Mouse (Mus musculus) embryonic fibroblast, embryonic 13.5 days (primary cell): Measurements from ENCODE around the gene Nob1. TPM values are rescaled to one million over a fixed set of nuclear protein-coding genes. Genes with fewer than 3 reads are reported as not detected.

Experiments used
- H3K27ac ChIP-seq: 2 replicates; pipeline ENCODE4 v1.5.1; 2012; ENCODE audit warnings: low read length, control low read depth, inconsistent platforms; ENCODE audit not compliant: insufficient read depth
- H3K4me1 ChIP-seq: 2 replicates; pipeline ENCODE4 v1.6.1; 2011; ENCODE audit warnings: low read length; ENCODE audit not compliant: control insufficient read depth, insufficient read depth
- H3K4me3 ChIP-seq: 2 replicates; pipeline ENCODE4 v1.5.1; 2011; ENCODE audit warnings: mild to moderate bottlenecking, control low read depth, low read length; ENCODE audit not compliant: insufficient read depth
- CTCF ChIP-seq: IDR thresholded peaks from 2 replicates; pipeline ENCODE4 v1.5.1; 2011; ENCODE audit warnings: mild to moderate bottlenecking, control low read depth, low read length, moderate library complexity, borderline replicate concordance; ENCODE audit not compliant: insufficient read depth
- POLR2A ChIP-seq: IDR thresholded peaks from 2 replicates; pipeline ENCODE4 v1.6.1; 2011; ENCODE audit warnings: low read depth, mild to moderate bottlenecking, control low read depth, low read length, moderate library complexity
- polyA plus RNA-seq: library from polyadenylated mRNA; stranded (reverse); fragments of >200 nt; gene quantifications from 2 replicates; pipeline ENCODE4 v1.2.4, GENCODE M21; 2011; ENCODE audit warnings: low read depth; ENCODE audit not compliant: missing spikeins, insufficient read length

Nob1 gene
- polyA plus RNA-seq, 1 experiment, result 40.1 TPM

DNA sequence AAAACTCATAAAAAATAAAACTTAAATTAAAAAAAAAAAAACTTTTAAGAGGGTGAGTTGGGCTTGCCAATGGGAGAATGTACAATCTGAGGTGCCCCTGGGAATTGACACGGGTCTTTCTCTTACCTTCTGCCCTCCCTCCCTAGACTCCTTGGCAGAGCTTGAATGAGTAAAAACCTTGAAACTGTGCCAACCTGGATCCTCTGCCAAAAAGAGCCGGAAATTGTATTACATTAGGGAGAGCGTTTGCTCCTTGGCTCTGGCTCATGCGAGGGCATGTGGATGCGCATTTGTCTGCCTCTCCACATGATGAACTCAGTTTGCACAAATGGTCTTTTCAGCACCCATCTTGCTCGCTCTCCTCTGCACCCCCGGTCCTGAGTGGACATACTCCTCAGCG, 35.3 kb downstream of the Nob1 start:
- Histone ChIP-seq H3K4me1 (peaks cover 4% of the 10 kb centered on the region; the same call in 1 of the 2 replicates), H3K27ac (no peak overlapping the region), H3K4me3 (no peak overlapping the region)
- TF ChIP-seq CTCF (no peak), POLR2A (no peak)

DNA sequence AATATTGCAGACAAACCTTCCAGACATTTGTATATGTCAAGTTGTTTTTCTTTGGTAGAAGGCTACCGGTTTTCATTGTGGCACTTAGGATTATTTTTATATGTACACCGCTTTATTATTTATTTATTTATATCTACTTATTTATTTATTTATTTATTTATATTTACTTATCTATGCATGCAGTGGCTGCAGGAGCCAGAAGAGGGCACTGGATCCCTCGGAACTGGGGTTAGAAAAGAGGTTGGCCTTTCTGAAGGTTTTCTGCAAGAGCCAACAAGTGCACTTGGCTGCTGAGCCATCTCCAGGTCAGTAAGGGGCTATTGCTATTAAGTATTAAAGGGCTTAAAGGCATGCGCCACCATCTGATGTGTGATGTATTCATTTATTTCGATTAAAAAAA, 37.0 kb downstream of the Nob1 start:
- Histone ChIP-seq H3K4me3 (no peak overlapping the region), H3K4me1 (peaks cover 4% of the 10 kb centered on the region; the same call in 1 of the 2 replicates), H3K27ac (no peak overlapping the region)
- TF ChIP-seq POLR2A (no peak), CTCF (no peak)

DNA sequence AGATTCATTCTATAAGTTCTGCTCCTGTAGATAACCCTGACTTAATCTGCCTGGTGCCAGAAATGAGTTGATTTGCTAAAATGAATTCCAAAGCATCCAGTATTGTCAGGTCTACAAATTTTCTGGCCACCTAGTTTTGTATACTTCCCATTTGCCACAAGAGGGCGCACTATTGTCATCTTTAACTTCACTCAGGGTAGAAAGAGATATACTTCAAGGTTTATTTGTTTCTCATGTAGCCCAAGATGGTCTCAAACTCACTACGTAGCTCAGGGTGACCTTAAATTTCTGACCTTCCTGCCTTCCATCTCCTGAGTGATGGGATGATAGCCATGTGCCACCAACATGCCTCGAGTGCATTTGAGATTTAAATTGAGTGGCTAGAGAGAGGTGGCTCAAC, 38.2 kb downstream of the Nob1 start:
- TF ChIP-seq CTCF (no peak), POLR2A (no peak)
- Histone ChIP-seq H3K27ac (no peak overlapping the region), H3K4me1 (peaks cover 4% of the 10 kb centered on the region; the same call in 1 of the 2 replicates), H3K4me3 (no peak overlapping the region)

DNA sequence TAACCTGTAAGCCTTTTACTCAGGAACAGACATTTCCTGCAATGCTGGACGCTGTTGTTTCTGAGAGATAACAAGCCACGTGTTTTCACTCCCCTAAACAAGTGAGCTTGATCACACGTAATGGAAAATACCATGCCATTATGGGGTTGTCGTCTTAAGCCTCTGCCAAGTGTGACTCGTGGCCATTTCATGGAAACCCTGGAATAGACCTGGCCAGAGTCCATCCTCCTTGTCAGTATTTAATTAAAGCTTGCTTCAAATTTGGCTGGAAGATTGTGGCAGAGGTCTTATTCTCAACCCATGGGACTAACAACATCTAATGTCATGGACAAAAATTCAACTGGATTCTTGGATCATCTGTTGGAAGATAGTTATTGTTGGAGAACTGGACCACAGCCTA, 38.7 kb downstream of the Nob1 start:
- peaks cover 4% of the 10 kb centered on the region; the same call in 1 of the 2 replicates for H3K4me1 ChIP-seq
- no peak for TF ChIP-seq POLR2A
- TF ChIP-seq CTCF, result no peak
- H3K4me3 ChIP-seq, result no peak overlapping the region
- H3K27ac ChIP-seq, result no peak overlapping the region

DNA sequence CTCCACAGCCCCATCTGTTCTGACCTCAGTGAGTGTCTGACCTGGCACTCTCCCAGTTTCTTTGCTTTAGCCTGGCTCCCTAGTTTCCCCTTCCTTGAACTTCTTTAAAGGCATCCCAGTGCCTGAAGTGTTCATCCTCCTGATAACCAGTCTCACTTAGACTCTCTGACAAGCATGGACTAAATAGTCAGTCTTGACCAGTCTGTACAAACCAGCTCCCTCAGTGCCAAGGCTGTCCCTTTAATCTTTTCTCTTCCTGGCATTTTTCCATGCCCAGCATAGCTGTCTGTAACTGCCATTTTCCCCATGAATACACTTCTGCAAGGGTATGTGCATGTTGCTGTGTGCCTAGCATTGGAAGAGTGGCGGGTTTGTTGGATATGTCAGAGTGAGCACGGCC, 39.8 kb downstream of the Nob1 start:
- Histone ChIP-seq H3K27ac (no peak overlapping the region), H3K4me3 (no peak overlapping the region), H3K4me1 (peaks cover 4% of the 10 kb centered on the region; the same call in 1 of the 2 replicates)
- TF ChIP-seq CTCF (no peak), POLR2A (no peak)

DNA sequence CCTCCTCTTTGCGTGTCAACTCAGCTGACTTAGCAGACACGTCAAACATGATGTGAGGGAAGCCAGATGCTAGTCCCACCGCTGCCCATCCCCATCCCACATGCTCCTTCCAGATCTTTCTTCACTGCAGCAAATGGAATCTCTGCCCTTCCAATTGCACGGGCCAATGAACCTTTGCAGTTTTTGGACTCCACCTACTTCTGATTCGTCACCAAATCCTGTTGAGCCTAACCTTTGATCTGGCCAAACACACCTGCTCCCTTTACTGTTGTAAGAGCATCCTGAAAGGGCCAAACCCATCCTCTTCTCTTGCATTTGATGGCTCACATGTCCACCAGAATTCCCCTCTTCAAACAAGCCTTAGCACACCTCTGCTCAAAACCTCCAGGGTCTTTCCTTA, 40.2 kb downstream of the Nob1 start:
- TF ChIP-seq POLR2A (no peak), CTCF (no peak)
- Histone ChIP-seq H3K27ac (no peak overlapping the region), H3K4me1 (peaks cover 2% of the 10 kb centered on the region; the same call in 1 of the 2 replicates), H3K4me3 (no peak overlapping the region)

GRCm38 (mm10) chr8:107382898-107383297, 42.0 kb downstream of the Nob1 start:
- TF ChIP-seq POLR2A (no peak), CTCF (no peak)
- no peak overlapping the region for H3K4me3 ChIP-seq
- H3K27ac ChIP-seq, result no peak overlapping the region
- no peaks in the 10 kb centered on the region for H3K4me1 ChIP-seq

DNA sequence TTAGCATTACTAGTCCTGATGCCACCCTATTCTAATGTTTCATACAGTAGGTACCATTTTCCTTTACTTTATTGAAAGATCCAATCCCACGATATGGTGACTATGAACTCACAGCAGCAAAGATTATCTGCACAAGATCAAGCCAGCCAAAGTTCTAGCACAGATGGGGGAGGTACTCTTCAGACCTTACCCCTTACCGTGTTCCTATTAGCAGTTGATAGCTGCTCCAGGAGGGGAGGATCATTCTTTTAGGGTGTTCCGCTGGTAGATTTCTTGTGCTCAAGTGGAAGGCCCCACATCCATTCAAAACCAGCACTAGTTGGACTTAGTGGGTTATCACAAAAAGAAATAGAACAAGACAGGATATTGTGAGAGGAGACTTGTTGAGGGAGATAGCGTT, 43.2 kb downstream of the Nob1 start:
- Histone ChIP-seq H3K4me1 (no peaks in the 10 kb centered on the region), H3K4me3 (no peak overlapping the region), H3K27ac (no peak overlapping the region)
- TF ChIP-seq CTCF (no peak), POLR2A (no peak)

DNA sequence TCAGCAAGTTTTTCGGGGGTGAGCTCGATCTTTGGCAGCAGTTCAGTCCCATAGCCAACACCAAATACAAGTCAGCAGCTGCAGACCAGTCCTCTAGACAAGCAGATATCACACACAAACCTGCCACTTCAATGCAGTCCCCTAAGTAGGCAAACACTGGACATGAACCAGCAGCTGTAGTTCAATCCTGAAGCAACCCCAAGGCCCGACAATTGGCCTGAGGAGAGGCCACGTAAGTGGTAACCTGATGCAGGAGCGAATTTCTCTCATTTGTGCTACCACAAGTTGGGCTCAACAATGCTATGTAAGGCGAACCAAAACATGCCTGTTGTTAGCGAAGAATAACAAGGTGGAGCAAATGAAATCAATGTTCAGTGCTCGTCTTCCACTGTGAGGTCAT, 44.1 kb downstream of the Nob1 start:
- H3K27ac ChIP-seq, result no peak overlapping the region
- H3K4me1 ChIP-seq, result no peaks in the 10 kb centered on the region
- no peak overlapping the region for H3K4me3 ChIP-seq
- TF ChIP-seq POLR2A (no peak), CTCF (no peak)

DNA sequence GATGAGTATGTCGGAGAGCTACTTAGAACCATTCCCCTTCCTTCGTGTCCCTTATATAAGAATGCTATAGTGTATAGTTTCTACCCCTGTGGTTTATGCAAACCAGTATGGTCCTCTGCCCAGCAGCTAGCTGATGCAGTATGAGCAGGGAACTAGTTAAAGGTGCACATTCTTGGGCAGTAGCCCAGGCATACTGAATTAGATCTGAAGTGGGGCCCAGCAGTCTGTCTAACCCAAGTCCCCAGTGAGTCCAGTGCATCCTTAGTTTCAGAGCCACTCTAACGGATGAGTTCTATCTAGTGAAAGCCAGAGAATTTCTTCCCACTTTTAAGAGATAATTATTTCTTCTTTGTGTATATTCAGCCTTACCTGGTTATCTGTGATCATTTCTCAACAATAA, 47.5 kb downstream of the Nob1 start:
- Histone ChIP-seq H3K4me3 (no peak overlapping the region), H3K27ac (no peak overlapping the region), H3K4me1 (no peaks in the 10 kb centered on the region)
- no peak for TF ChIP-seq CTCF
- TF ChIP-seq POLR2A, result no peak

DNA sequence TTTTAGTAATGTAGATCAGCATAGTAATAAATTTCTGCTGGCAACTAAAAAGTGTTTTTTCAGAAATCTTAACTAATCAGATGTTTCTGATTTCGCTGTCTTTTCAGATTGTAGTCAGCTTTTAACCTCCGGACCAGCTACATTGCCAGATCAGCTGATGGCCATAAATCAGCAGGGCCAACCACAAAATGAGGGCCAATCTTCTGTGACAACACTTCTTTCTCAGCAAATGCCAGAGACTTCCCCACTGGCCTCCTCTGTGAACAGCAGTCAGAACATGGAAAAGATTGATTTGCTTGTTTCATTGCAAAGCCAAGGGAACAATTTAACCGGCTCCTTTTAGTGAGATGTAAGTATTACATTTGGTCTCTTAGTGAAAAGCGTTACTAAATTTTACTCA, 54.5 kb downstream of the Nob1 start:
- H3K4me1 ChIP-seq, result no peaks in the 10 kb centered on the region
- H3K27ac ChIP-seq, result no peak overlapping the region
- TF ChIP-seq CTCF (no peak), POLR2A (no peak)
- H3K4me3 ChIP-seq, result no peak overlapping the region

Other genes with a start within 250 kb of the Nob1 start
- gene Nfat5, start 131.6 kb downstream of the Nob1 start, polyA plus RNA-seq, result 89.1 and 108 TPM in 2 replicates
- 137 and 221 TPM in 2 replicates for gene Nqo1, start 21.8 kb downstream of the Nob1 start, polyA plus RNA-seq
- 43.0 and 43.7 TPM in 2 replicates for gene Wwp2, start 11.3 kb upstream of the Nob1 start, polyA plus RNA-seq
- gene Psmd7, start 163.4 kb upstream of the Nob1 start, polyA plus RNA-seq, result 130 and 134 TPM in 2 replicates